Mouse (Mus musculus): ENCODE measurements around the gene Ttc17. TPM values are rescaled to one million over a fixed set of nuclear protein-coding genes. Genes with fewer than 3 reads are reported as not detected.

Gene Ttc17
- polyA plus RNA-seq, 1 experiment from 2014 or later, result 24.0 TPM

GRCm38 (mm10) chr2:94329336-94329735 is 77.2 kb downstream of the Ttc17 start:
- 96% methylated on average over 13 of the region's 13 CpGs for WGBS
- no peak overlapping the region for H3K9ac ChIP-seq (ENCODE audit: low read depth, low read length)
- no peak for ATAC-seq
- no peaks in the 10 kb centered on the region for H3K4me1 ChIP-seq (ENCODE audit: control insufficient read depth, insufficient read depth, low read depth, low read length)
- no peaks in the 10 kb centered on the region for H3K27me3 ChIP-seq (replicated peaks; ENCODE audit: control insufficient read depth, insufficient read depth, low read length)
- H3K4me3 ChIP-seq (ENCODE audit: low read length), result no peak overlapping the region
- H3K36me3 ChIP-seq (ENCODE audit: control insufficient read depth, insufficient read depth, low read length), result peaks cover 30% of the 10 kb centered on the region
- no peak overlapping the region for H3K27ac ChIP-seq (ENCODE audit: low read depth, low read length)
- H3K9me3 ChIP-seq (ENCODE audit: control insufficient read depth, low read length), result no peaks in the 10 kb centered on the region
- no peak overlapping the region for H3K4me2 ChIP-seq (ENCODE audit: low read length)

- ATAC-seq, result no peak
- H3K4me1 ChIP-seq (ENCODE audit: control insufficient read depth, insufficient read depth, low read depth, low read length), result no peaks in the 10 kb centered on the region
- H3K27ac ChIP-seq (ENCODE audit: low read depth, low read length), result no peak overlapping the region
- no peak overlapping the region for H3K4me3 ChIP-seq (ENCODE audit: low read length)
- WGBS, result 98% methylated on average over 3 of the region's 3 CpGs
- H3K4me2 ChIP-seq (ENCODE audit: low read length), result no peak overlapping the region
- H3K9me3 ChIP-seq (ENCODE audit: control insufficient read depth, low read length), result no peaks in the 10 kb centered on the region
- H3K9ac ChIP-seq (ENCODE audit: low read depth, low read length), result no peak overlapping the region
- H3K27me3 ChIP-seq (replicated peaks; ENCODE audit: control insufficient read depth, insufficient read depth, low read length), result no peaks in the 10 kb centered on the region
- peaks cover 42% of the 10 kb centered on the region for H3K36me3 ChIP-seq (ENCODE audit: control insufficient read depth, insufficient read depth, low read length)
These were observed 78.7 kb downstream of the Ttc17 start for GRCm38 (mm10) chr2:94327836-94328235.

- ATAC-seq, result no peak
- Histone ChIP-seq H3K4me3 (ENCODE audit: low read length) (no peak overlapping the region), H3K27me3 (replicated peaks; ENCODE audit: control insufficient read depth, insufficient read depth, low read length) (no peaks in the 10 kb centered on the region), H3K9ac (ENCODE audit: low read depth, low read length) (no peak overlapping the region), H3K27ac (ENCODE audit: low read depth, low read length) (no peak overlapping the region), H3K4me1 (ENCODE audit: control insufficient read depth, insufficient read depth, low read depth, low read length) (no peaks in the 10 kb centered on the region), H3K36me3 (ENCODE audit: control insufficient read depth, insufficient read depth, low read length) (peaks cover 25% of the 10 kb centered on the region), H3K4me2 (ENCODE audit: low read length) (no peak overlapping the region), H3K9me3 (ENCODE audit: control insufficient read depth, low read length) (no peaks in the 10 kb centered on the region)
- 82% methylated on average over 2 of the region's 2 CpGs for WGBS
These were observed 86.7 kb downstream of the Ttc17 start for GRCm38 (mm10) chr2:94319780-94320179.

DNA sequence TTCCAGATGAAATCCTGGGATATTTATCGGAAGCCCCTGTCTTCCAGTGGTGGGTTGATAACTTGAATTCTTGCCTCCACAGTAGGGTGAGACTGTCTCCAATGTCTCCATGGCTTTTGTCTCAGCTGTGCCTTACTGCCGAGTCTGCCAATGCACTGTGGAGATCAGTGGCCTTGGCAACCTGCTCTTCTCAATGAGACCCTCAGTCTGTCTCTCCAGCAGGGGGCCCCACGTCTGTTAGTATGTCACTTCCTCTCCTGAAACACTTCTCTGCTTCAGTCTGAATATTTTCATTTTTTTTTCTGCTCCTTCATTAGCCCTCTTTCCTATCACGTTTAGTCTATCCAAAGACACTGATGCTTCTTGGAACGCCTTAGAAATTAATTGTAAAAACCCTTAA is 90.0 kb downstream of the Ttc17 start:
- 54% methylated on average over 5 of the region's 5 CpGs for WGBS
- Histone ChIP-seq H3K9ac (ENCODE audit: low read depth, low read length) (no peak overlapping the region), H3K4me2 (ENCODE audit: low read length) (no peak overlapping the region), H3K36me3 (ENCODE audit: control insufficient read depth, insufficient read depth, low read length) (peaks cover 12% of the 10 kb centered on the region), H3K4me1 (ENCODE audit: control insufficient read depth, insufficient read depth, low read depth, low read length) (no peaks in the 10 kb centered on the region), H3K9me3 (ENCODE audit: control insufficient read depth, low read length) (no peaks in the 10 kb centered on the region), H3K27ac (ENCODE audit: low read depth, low read length) (no peak overlapping the region), H3K27me3 (replicated peaks; ENCODE audit: control insufficient read depth, insufficient read depth, low read length) (no peaks in the 10 kb centered on the region), H3K4me3 (ENCODE audit: low read length) (no peak overlapping the region)
- ATAC-seq, result no peak

DNA sequence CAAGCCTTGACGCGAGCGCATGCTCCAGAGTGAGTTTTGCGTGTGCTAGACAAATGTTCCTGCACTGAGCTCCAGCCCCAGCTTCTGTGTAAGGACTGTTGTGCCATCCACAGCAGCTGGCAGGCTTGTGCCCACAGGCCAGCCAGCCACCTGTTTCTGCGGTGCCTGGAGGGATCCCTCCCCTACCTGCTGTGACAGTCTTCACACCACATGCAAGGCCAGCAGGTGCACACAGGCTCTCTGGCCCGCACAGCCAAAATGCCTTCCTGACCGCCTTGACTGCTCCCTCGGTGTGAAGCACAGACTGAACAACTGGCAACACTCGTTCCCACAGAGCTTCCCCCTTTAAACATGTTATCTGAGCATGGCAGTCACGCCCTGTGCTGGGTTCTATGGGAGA is 102.5 kb downstream of the Ttc17 start:
- peaks cover 30% of the 10 kb centered on the region for H3K36me3 ChIP-seq (ENCODE audit: control insufficient read depth, insufficient read depth, low read length)
- H3K4me2 ChIP-seq (ENCODE audit: low read length), result no peak overlapping the region
- ATAC-seq, result peak; percentile 24; the same call in 1 of the 2 replicates
- no peak overlapping the region; the same call in 1 of the 2 replicates for H3K27ac ChIP-seq (ENCODE audit: low read depth, low read length)
- 80% methylated on average over 10 of the region's 10 CpGs for WGBS
- peaks cover 10% of the 10 kb centered on the region for H3K9me3 ChIP-seq (ENCODE audit: control insufficient read depth, low read length)
- no peak overlapping the region for H3K4me3 ChIP-seq (ENCODE audit: low read length)
- H3K4me1 ChIP-seq (ENCODE audit: control insufficient read depth, insufficient read depth, low read depth, low read length), result no peaks in the 10 kb centered on the region
- H3K27me3 ChIP-seq (replicated peaks; ENCODE audit: control insufficient read depth, insufficient read depth, low read length), result no peaks in the 10 kb centered on the region
- H3K9ac ChIP-seq (ENCODE audit: low read depth, low read length), result no peak overlapping the region

DNA sequence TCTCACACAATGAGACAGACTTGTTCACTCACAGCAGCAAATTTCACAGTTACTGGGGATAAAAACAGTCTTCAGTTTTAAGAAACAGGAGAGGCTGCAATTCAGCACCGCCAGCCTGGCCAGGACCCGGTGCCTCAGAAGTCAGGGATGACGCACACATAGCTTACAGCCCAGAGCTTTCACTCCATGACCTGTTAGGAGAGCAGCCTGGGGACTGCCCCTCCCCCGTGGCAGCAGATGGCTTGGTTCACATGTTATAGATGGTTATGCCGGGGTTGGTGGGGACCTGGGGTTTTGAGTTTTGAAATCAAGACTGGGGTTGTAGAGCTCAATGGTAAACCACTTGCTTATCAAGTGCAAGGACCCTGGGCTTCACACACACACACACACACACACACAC is 104.1 kb downstream of the Ttc17 start:
- Histone ChIP-seq H3K27me3 (replicated peaks; ENCODE audit: control insufficient read depth, insufficient read depth, low read length) (no peaks in the 10 kb centered on the region), H3K27ac (ENCODE audit: low read depth, low read length) (no peak overlapping the region), H3K36me3 (ENCODE audit: control insufficient read depth, insufficient read depth, low read length) (peaks cover 30% of the 10 kb centered on the region), H3K9ac (ENCODE audit: low read depth, low read length) (no peak overlapping the region), H3K4me1 (ENCODE audit: control insufficient read depth, insufficient read depth, low read depth, low read length) (no peaks in the 10 kb centered on the region), H3K9me3 (ENCODE audit: control insufficient read depth, low read length) (peaks cover 11% of the 10 kb centered on the region), H3K4me3 (ENCODE audit: low read length) (no peak overlapping the region), H3K4me2 (ENCODE audit: low read length) (no peak overlapping the region)
- ATAC-seq, result no peak
- WGBS, result 59% methylated on average over 5 of the region's 5 CpGs

DNA sequence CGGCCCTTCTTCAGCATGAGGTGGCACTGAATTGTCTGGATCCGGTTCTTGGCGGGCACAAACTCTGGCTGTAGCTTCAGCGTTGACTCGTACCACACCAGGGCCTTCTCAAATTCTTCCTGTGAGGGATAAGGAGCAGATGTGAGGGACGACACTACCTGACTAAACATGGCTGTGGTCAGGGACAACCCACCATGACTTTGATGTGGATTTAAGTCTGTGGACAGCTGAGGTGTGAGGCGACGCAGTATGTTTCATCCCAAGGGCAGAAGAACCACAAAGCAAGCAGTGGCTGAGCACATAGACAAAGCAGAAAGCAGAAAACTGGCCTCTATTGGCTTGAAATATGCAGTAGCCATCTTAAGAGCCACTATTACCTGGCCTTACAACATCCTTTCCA is 104.7 kb downstream of the Ttc17 start:
- Histone ChIP-seq H3K4me1 (ENCODE audit: control insufficient read depth, insufficient read depth, low read depth, low read length) (no peaks in the 10 kb centered on the region), H3K27ac (ENCODE audit: low read depth, low read length) (no peak overlapping the region), H3K36me3 (ENCODE audit: control insufficient read depth, insufficient read depth, low read length) (peaks cover 30% of the 10 kb centered on the region), H3K9ac (ENCODE audit: low read depth, low read length) (no peak overlapping the region), H3K4me3 (ENCODE audit: low read length) (no peak overlapping the region), H3K9me3 (ENCODE audit: control insufficient read depth, low read length) (peaks cover 11% of the 10 kb centered on the region), H3K27me3 (replicated peaks; ENCODE audit: control insufficient read depth, insufficient read depth, low read length) (no peaks in the 10 kb centered on the region), H3K4me2 (ENCODE audit: low read length) (no peak overlapping the region)
- WGBS, result 93% methylated on average over 8 of the region's 8 CpGs
- no peak for ATAC-seq

DNA sequence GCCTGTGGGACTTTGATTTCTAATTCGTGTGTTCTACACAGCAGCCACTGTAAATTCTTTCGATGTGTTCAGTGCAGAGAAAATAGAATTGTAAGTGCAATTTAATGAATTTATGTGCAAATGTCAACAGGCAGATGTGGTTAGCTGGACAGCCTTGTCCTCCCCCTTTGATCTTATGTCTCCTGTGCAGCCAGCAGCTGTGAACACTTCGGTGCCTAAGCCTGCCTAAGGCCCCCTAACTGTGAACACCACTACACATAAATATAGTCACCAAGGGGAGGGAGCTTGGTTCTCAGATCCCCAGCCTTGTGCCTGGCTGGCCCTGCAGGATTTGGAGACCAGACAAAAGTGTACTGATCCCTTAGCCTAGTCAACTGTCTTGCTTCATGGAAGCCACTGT is 109.0 kb downstream of the Ttc17 start:
- Histone ChIP-seq H3K27ac (ENCODE audit: low read depth, low read length) (no peak overlapping the region), H3K27me3 (replicated peaks; ENCODE audit: control insufficient read depth, insufficient read depth, low read length) (no peaks in the 10 kb centered on the region), H3K36me3 (ENCODE audit: control insufficient read depth, insufficient read depth, low read length) (peaks cover 27% of the 10 kb centered on the region), H3K4me3 (ENCODE audit: low read length) (no peak overlapping the region), H3K4me2 (ENCODE audit: low read length) (no peak overlapping the region), H3K9me3 (ENCODE audit: control insufficient read depth, low read length) (peaks cover 11% of the 10 kb centered on the region), H3K4me1 (ENCODE audit: control insufficient read depth, insufficient read depth, low read depth, low read length) (no peaks in the 10 kb centered on the region), H3K9ac (ENCODE audit: low read depth, low read length) (no peak overlapping the region)
- ATAC-seq, result no peak
- 73% methylated on average over 3 of the region's 3 CpGs for WGBS

GRCm38 (mm10) chr2:94290483-94290882 is 116.0 kb downstream of the Ttc17 start:
- no peaks in the 10 kb centered on the region for H3K9me3 ChIP-seq (ENCODE audit: control insufficient read depth, low read length)
- H3K9ac ChIP-seq (ENCODE audit: low read depth, low read length), result peak overlapping the region; percentile 47
- ATAC-seq, result peak; percentile 74
- WGBS, result 0% methylated on average over 5 of the region's 5 CpGs
- H3K27ac ChIP-seq (ENCODE audit: low read depth, low read length), result no peak overlapping the region
- peaks cover 17% of the 10 kb centered on the region for H3K4me1 ChIP-seq (ENCODE audit: control insufficient read depth, insufficient read depth, low read depth, low read length)
- no peak overlapping the region for H3K4me3 ChIP-seq (ENCODE audit: low read length)
- 0 out of 2 replicates have a peak overlapping the region, but pooled peaks have one; percentile 25 for H3K4me2 ChIP-seq (ENCODE audit: low read length)
- no peaks in the 10 kb centered on the region for H3K27me3 ChIP-seq (replicated peaks; ENCODE audit: control insufficient read depth, insufficient read depth, low read length)
- H3K36me3 ChIP-seq (ENCODE audit: control insufficient read depth, insufficient read depth, low read length), result no peaks in the 10 kb centered on the region

DNA sequence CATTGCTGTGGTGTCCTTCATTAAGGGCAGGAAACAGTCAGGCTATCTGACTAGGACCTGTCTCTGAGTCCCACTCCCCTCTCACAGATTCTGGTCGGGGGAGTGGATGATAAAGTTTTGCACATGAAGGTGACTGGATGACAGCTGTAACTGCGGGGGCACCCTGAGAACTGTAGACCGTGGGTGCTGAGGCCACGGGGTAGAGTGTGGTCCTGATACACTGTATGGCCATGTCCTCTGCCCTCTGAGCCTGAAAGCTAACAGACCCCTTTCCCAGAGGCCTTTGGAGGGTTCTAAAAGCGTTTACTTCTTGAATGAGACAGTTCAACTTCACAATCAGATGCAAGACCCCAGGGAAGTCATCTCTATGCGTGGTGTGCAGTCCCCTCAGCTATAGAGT is 116.8 kb downstream of the Ttc17 start:
- Histone ChIP-seq H3K4me3 (ENCODE audit: low read length) (no peak overlapping the region), H3K4me2 (ENCODE audit: low read length) (no peak overlapping the region), H3K9me3 (ENCODE audit: control insufficient read depth, low read length) (no peaks in the 10 kb centered on the region), H3K4me1 (ENCODE audit: control insufficient read depth, insufficient read depth, low read depth, low read length) (peaks cover 17% of the 10 kb centered on the region), H3K27ac (ENCODE audit: low read depth, low read length) (peak overlapping the region; percentile 36), H3K36me3 (ENCODE audit: control insufficient read depth, insufficient read depth, low read length) (no peaks in the 10 kb centered on the region), H3K27me3 (replicated peaks; ENCODE audit: control insufficient read depth, insufficient read depth, low read length) (no peaks in the 10 kb centered on the region), H3K9ac (ENCODE audit: low read depth, low read length) (peak overlapping the region; percentile 20; the same call in 1 of the 2 replicates)
- ATAC-seq, result peak; percentile 18
- 38% methylated on average over 6 of the region's 6 CpGs for WGBS

All from hindbrain, embryonic 16.5 days (tissue).